Comparison of ENCODE assay signal across 9 mouse cellular contexts in genomic region chr3:101294487-101295365, GRCm38 (mm10). TPM values are rescaled to one million over a fixed set of nuclear protein-coding genes. Genes with fewer than 3 reads are reported as not detected.
DNase-seq lines count a peak whose midpoint lies in the region; ATAC-seq and TF ChIP-seq lines count a peak whose summit lies in the region.
"Had no signal": no experiment of that assay in that cellular context is flagged by ENCODE, and none has a peak within 500 bp of the region (broad histone marks: within the 10 kb centered on the region; RNA-seq: fewer than 3 reads in every experiment).

No protein-coding gene starts in this region.

- TF ChIP-seq CTCF in kidney, postnatal 0 days (IDR thresholded peaks at IDR 0.05; ENCODE audit: low read depth), result no peak

- no peak overlapping the region for H3K27ac ChIP-seq in kidney, postnatal 0 days
- H3K27ac ChIP-seq in heart, embryonic 14.5 days (replicated peaks in 1 of 2; ENCODE audit: control insufficient read depth in 1 of 2, insufficient read depth in 1 of 2, low read depth in 2 of 2, low read length in 2 of 2), result 0 out of 4 replicates have a peak overlapping the region, but pooled peaks of 1 of the 2 experiments have one; percentile 8
- H3K27ac ChIP-seq in midbrain, embryonic 10.5 days (replicated peaks), result 0 out of 2 replicates have a peak overlapping the region, but pooled peaks have one; percentile 46

- no peaks in the 10 kb centered on the region for H3K4me1 ChIP-seq in kidney, postnatal 0 days (replicated peaks; ENCODE audit: insufficient read depth, low read length)
- H3K4me1 ChIP-seq in heart, embryonic 14.5 days (ENCODE audit: control insufficient read depth in 2 of 2, insufficient read depth in 2 of 2, low read length in 2 of 2), result peaks cover 2 to 6% of the 10 kb centered on the region in 2 experiments; a peak in 1 of 4 replicates
- peaks cover 5% of the 10 kb centered on the region for H3K4me1 ChIP-seq in midbrain, embryonic 10.5 days

- 79% methylated on average over 10 of the region's 10 CpGs for WGBS in kidney, postnatal 0 days
- 58% methylated on average over 10 of the region's 10 CpGs for WGBS in heart, embryonic 14.5 days
- 78% methylated on average over 10 of the region's 10 CpGs for WGBS in midbrain, embryonic 10.5 days

- no peak overlapping the region for H3K4me3 ChIP-seq in kidney, postnatal 0 days (replicated peaks; ENCODE audit: low read depth, low read length)
- no peak overlapping the region for H3K4me3 ChIP-seq in heart, embryonic 14.5 days (ENCODE audit: control insufficient read depth in 1 of 2, insufficient read depth in 1 of 2, low read depth in 1 of 2, low read length in 2 of 2)
- H3K4me3 ChIP-seq in midbrain, embryonic 10.5 days, result no peak overlapping the region

- 0 out of 2 replicates have a peak, but pooled peaks have one; percentile 18 for ATAC-seq in kidney, postnatal 0 days (replicated peaks; ENCODE audit: low FRiP score, low read depth)
- peak; percentile 27; the same call in 1 of the 2 replicates for ATAC-seq in heart, embryonic 14.5 days (ENCODE audit: insufficient number of reproducible peaks, insufficient read depth, low FRiP score, low read depth)

- no peaks in the 10 kb centered on the region for H3K36me3 ChIP-seq in kidney, postnatal 0 days (ENCODE audit: insufficient read depth, low read length)
- H3K36me3 ChIP-seq in heart, embryonic 14.5 days (ENCODE audit: control insufficient read depth, insufficient read depth, low read length), result no peaks in the 10 kb centered on the region
- no peaks in the 10 kb centered on the region for H3K36me3 ChIP-seq in midbrain, embryonic 10.5 days

- H3K9me3 ChIP-seq in kidney, postnatal 0 days (replicated peaks; ENCODE audit: low read length), result no peaks in the 10 kb centered on the region
- H3K9me3 ChIP-seq in heart, embryonic 14.5 days (ENCODE audit: control insufficient read depth, low read length), result no peaks in the 10 kb centered on the region
- no peaks in the 10 kb centered on the region for H3K9me3 ChIP-seq in midbrain, embryonic 10.5 days (replicated peaks)

- DNase-seq in kidney, postnatal 0 days (ENCODE audit: low spot score), result no peak
- DNase-seq in kidney, postnatal 25 days, result no peak
- DNase-seq in adrenal gland, postnatal 10 days, result peak; percentile 36
- DNase-seq in midbrain, embryonic 10.5 days (ENCODE audit: low spot score), result no peak
- no peak for DNase-seq in layer of hippocampus, adult 11-12 months (ENCODE audit: low spot score)
- DNase-seq in cerebellum, adult 11-12 months, result no peak
- no peak for DNase-seq in left cerebral cortex, adult 18-20 months (ENCODE audit: low spot score in 2 of 2)

- no peaks in the 10 kb centered on the region for H3K27me3 ChIP-seq in kidney, postnatal 0 days (ENCODE audit: insufficient read depth, low read length)
- no peaks in the 10 kb centered on the region for H3K27me3 ChIP-seq in heart, embryonic 14.5 days (ENCODE audit: control insufficient read depth, insufficient read depth, low read length)
- peaks cover 18% of the 10 kb centered on the region; the same call in 1 of the 2 replicates for H3K27me3 ChIP-seq in midbrain, embryonic 10.5 days (ENCODE audit: low read depth, poor library complexity, severe bottlenecking)

- no peak overlapping the region for H3K9ac ChIP-seq in kidney, postnatal 0 days (ENCODE audit: low read depth, low read length)
- H3K9ac ChIP-seq in heart, embryonic 14.5 days (ENCODE audit: low read length), result peak overlapping the region; percentile 16; the same call in 1 of the 2 replicates

- no peak overlapping the region for H3K4me2 ChIP-seq in kidney, postnatal 0 days (ENCODE audit: low read length)
- peak overlapping the region; percentile 43 for H3K4me2 ChIP-seq in heart, embryonic 14.5 days (ENCODE audit: low read length)

RNA-seq across cellular contexts. Expression of gene Cd2, which starts 7.0 kb away (rescaled TPM):
- not detected in 2 replicates for polyA plus RNA-seq in kidney, postnatal 0 days (2015; fragmentation: Nextera tagmentation; extraction: Ambion mirVana)
- 1 to 10 TPM; 4.7 to 5.4 TPM for total RNA-seq in adrenal gland, postnatal 10 days (2021)
- not detected in 2 replicates for polyA plus RNA-seq in heart, embryonic 14.5 days (2014; fragmentation: Nextera tagmentation; extraction: Ambion mirVana)
- 0.10 TPM in 1 of 2 replicates, not detected in the other for polyA plus RNA-seq in midbrain, embryonic 10.5 days (2016; fragmentation: Nextera tagmentation; extraction: Ambion mirVana)
- not detected for total RNA-seq in left cerebral cortex, adult 18-20 months (2021)
- polyA plus RNA-seq: stomach, embryonic 14.5 days had no signal
